Mouse (Mus musculus) neural tube, embryonic 14.5 days (tissue): ENCODE results near the gene Uxs1. TPM values are rescaled to one million over a fixed set of nuclear protein-coding genes. Genes with fewer than 3 reads are reported as not detected.

Experiments used
- ATAC-seq: fragments of 200-750 bp; cut with Nextera tagmentation; 2 replicates; pipeline ENCODE4 v1.8.0; 2017; ENCODE audit warnings: low read depth, mild to moderate bottlenecking, moderate TSS enrichment, moderate library complexity
- H3K27ac ChIP-seq: fragments of 300-500 bp; sonication (generic); 2 replicates; pipeline ENCODE4 v1.5.1; 2014; ENCODE audit warnings: low read depth, mild to moderate bottlenecking, control low read depth, low read length, moderate library complexity, mixed read lengths
- H3K27me3 ChIP-seq: fragments of 300-500 bp; sonication (generic); 2 replicates; pipeline ENCODE4 v1.6.1; 2014; ENCODE audit warnings: low read length; ENCODE audit not compliant: control insufficient read depth, insufficient read depth
- H3K36me3 ChIP-seq: fragments of 300-500 bp; sonication (generic); 2 replicates; pipeline ENCODE4 v1.6.1; 2014; ENCODE audit warnings: low read length, mixed read lengths; ENCODE audit not compliant: control insufficient read depth, insufficient read depth
- H3K4me1 ChIP-seq: fragments of 300-500 bp; sonication (generic); 2 replicates; pipeline ENCODE4 v1.6.1; 2014; ENCODE audit warnings: low read length; ENCODE audit not compliant: control insufficient read depth, insufficient read depth
- H3K4me2 ChIP-seq: fragments of 300-500 bp; sonication (generic); 2 replicates; pipeline ENCODE4 v1.6.1; 2014; ENCODE audit warnings: mild to moderate bottlenecking, low read depth, low read length, control low read depth
- H3K4me3 ChIP-seq: fragments of 300-500 bp; sonication (generic); 2 replicates; pipeline ENCODE4 v1.5.1; 2014; ENCODE audit warnings: low read depth, low read length, control low read depth, mixed read lengths
- H3K9ac ChIP-seq: fragments of 300-500 bp; sonication (generic); replicated peaks from 2 replicates; pipeline ENCODE4 v1.6.1; 2014; ENCODE audit warnings: low read depth, mild to moderate bottlenecking, control low read depth, low read length, mixed read lengths
- H3K9me3 ChIP-seq: fragments of 300-500 bp; sonication (generic); 2 replicates; pipeline ENCODE4 v1.6.1; 2016; ENCODE audit warnings: low read length; ENCODE audit not compliant: control insufficient read depth
- WGBS: fragments of 180-500 bp; shearing (Covaris S2); extraction: QIAGEN DNeasy Blood & Tissue Kit; methylation state at CpG from one replicate; pipeline ENCODE4 v1.1.7; 2014; 5-methylcytosine and 5-hydroxymethylcytosine counted together
- polyA plus RNA-seq: library from polyadenylated mRNA; unstranded; fragments of >200 nt; fragmentation: Nextera tagmentation; extraction: Ambion mirVana; gene quantifications from 2 replicates; pipeline ENCODE4 v1.2.1, GENCODE M21; 2014

The Uxs1 gene
- polyA plus RNA-seq, 1 experiment from 2014 or later, result 15.0 TPM

- Histone ChIP-seq H3K27ac (no peak overlapping the region), H3K9me3 (no peaks in the 10 kb centered on the region), H3K9ac (no peak overlapping the region), H3K27me3 (no peaks in the 10 kb centered on the region), H3K36me3 (no peaks in the 10 kb centered on the region), H3K4me1 (no peaks in the 10 kb centered on the region), H3K4me2 (no peak overlapping the region), H3K4me3 (no peak overlapping the region)
- 89% methylated on average over 4 of the region's 4 CpGs for WGBS
- no peak for ATAC-seq
Observed at GRCm38 (mm10) chr1:43818356-43818755, 9.2 kb downstream of the Uxs1 start.

GRCm38 (mm10) chr1:43811764-43812163 is 15.8 kb downstream of the Uxs1 start:
- no peaks in the 10 kb centered on the region for H3K27me3 ChIP-seq
- WGBS, result 94% methylated on average over 1 of the region's 1 CpGs
- ATAC-seq, result no peak

GRCm38 (mm10) chr1:43811055-43811454 is 16.5 kb downstream of the Uxs1 start:
- no peak for ATAC-seq
- no peaks in the 10 kb centered on the region for H3K4me1 ChIP-seq
- no peaks in the 10 kb centered on the region for H3K9me3 ChIP-seq
- H3K9ac ChIP-seq, result no peak overlapping the region
- no peaks in the 10 kb centered on the region for H3K36me3 ChIP-seq
- no peak overlapping the region for H3K4me3 ChIP-seq
- no peaks in the 10 kb centered on the region for H3K27me3 ChIP-seq
- H3K4me2 ChIP-seq, result no peak overlapping the region
- no peak overlapping the region for H3K27ac ChIP-seq
- WGBS, result 90% methylated on average over 3 of the region's 3 CpGs

More at GRCm38 (mm10) chr1:43811764-43812163, 15.8 kb downstream of the Uxs1 start:
- Histone ChIP-seq H3K4me2 (no peak overlapping the region), H3K4me3 (no peak overlapping the region), H3K9me3 (no peaks in the 10 kb centered on the region), H3K36me3 (no peaks in the 10 kb centered on the region), H3K9ac (no peak overlapping the region), H3K27ac (no peak overlapping the region; the same call in 1 of the 2 replicates), H3K4me1 (no peaks in the 10 kb centered on the region)

GRCm38 (mm10) chr1:43809351-43809750 is 18.2 kb downstream of the Uxs1 start:
- 84% methylated on average over 2 of the region's 2 CpGs for WGBS
- no peaks in the 10 kb centered on the region for H3K4me1 ChIP-seq
- no peaks in the 10 kb centered on the region for H3K9me3 ChIP-seq
- no peak overlapping the region for H3K4me2 ChIP-seq
- H3K27me3 ChIP-seq, result no peaks in the 10 kb centered on the region
- no peak for ATAC-seq
- H3K4me3 ChIP-seq, result no peak overlapping the region
- no peaks in the 10 kb centered on the region for H3K36me3 ChIP-seq
- H3K27ac ChIP-seq, result no peak overlapping the region
- no peak overlapping the region for H3K9ac ChIP-seq

- H3K4me3 ChIP-seq, result no peak overlapping the region
- WGBS, result 96% methylated on average over 1 of the region's 1 CpGs
- no peak for ATAC-seq
Observed at GRCm38 (mm10) chr1:43803906-43804474, 23.6 kb downstream of the Uxs1 start.

GRCm38 (mm10) chr1:43798048-43798447 is 29.6 kb downstream of the Uxs1 start:
- ATAC-seq, result peak; percentile 54; the same call in 1 of the 2 replicates
- Histone ChIP-seq H3K4me1 (peaks cover 3% of the 10 kb centered on the region; the same call in 1 of the 2 replicates), H3K4me2 (no peak overlapping the region), H3K36me3 (no peaks in the 10 kb centered on the region), H3K27ac (peak overlapping the region; percentile 48; the same call in 1 of the 2 replicates), H3K9me3 (no peaks in the 10 kb centered on the region), H3K9ac (no peak overlapping the region), H3K4me3 (no peak overlapping the region), H3K27me3 (no peaks in the 10 kb centered on the region)
- WGBS, result 57% methylated on average over 3 of the region's 3 CpGs

More at GRCm38 (mm10) chr1:43803906-43804474, 23.6 kb downstream of the Uxs1 start:
- no peaks in the 10 kb centered on the region for H3K9me3 ChIP-seq
- no peak overlapping the region for H3K4me2 ChIP-seq
- no peaks in the 10 kb centered on the region for H3K4me1 ChIP-seq
- H3K36me3 ChIP-seq, result no peaks in the 10 kb centered on the region
- no peaks in the 10 kb centered on the region for H3K27me3 ChIP-seq
- no peak overlapping the region for H3K27ac ChIP-seq
- no peak overlapping the region for H3K9ac ChIP-seq

- H3K36me3 ChIP-seq, result peaks cover 4% of the 10 kb centered on the region; the same call in 1 of the 2 replicates
- ATAC-seq, result no peak
- no peak overlapping the region for H3K4me2 ChIP-seq
- no peaks in the 10 kb centered on the region for H3K4me1 ChIP-seq
- no peaks in the 10 kb centered on the region for H3K9me3 ChIP-seq
- no peak overlapping the region for H3K4me3 ChIP-seq
- no peak overlapping the region for H3K9ac ChIP-seq
- no peaks in the 10 kb centered on the region for H3K27me3 ChIP-seq
- H3K27ac ChIP-seq, result no peak overlapping the region
- WGBS, result 90% methylated on average over 2 of the region's 2 CpGs
Observed at GRCm38 (mm10) chr1:43789765-43790164, 37.8 kb downstream of the Uxs1 start.

- H3K4me2 ChIP-seq, result no peak overlapping the region
- H3K9me3 ChIP-seq, result no peaks in the 10 kb centered on the region
- no peaks in the 10 kb centered on the region for H3K27me3 ChIP-seq
- H3K9ac ChIP-seq, result no peak overlapping the region
- H3K27ac ChIP-seq, result no peak overlapping the region
- H3K4me1 ChIP-seq, result no peaks in the 10 kb centered on the region
- H3K36me3 ChIP-seq, result peaks cover 4% of the 10 kb centered on the region; the same call in 1 of the 2 replicates
- H3K4me3 ChIP-seq, result no peak overlapping the region
- WGBS, result 88% methylated on average over 5 of the region's 5 CpGs
- ATAC-seq, result no peak
Observed at GRCm38 (mm10) chr1:43786711-43787110, 40.9 kb downstream of the Uxs1 start.

- Histone ChIP-seq H3K27me3 (no peaks in the 10 kb centered on the region), H3K9ac (no peak overlapping the region)
Observed at GRCm38 (mm10) chr1:43785316-43785715, 42.3 kb downstream of the Uxs1 start.

More at GRCm38 (mm10) chr1:43785316-43785715, 42.3 kb downstream of the Uxs1 start:
- no peak overlapping the region for H3K27ac ChIP-seq
- no peak overlapping the region for H3K4me3 ChIP-seq
- 92% methylated on average over 5 of the region's 5 CpGs for WGBS
- H3K4me1 ChIP-seq, result no peaks in the 10 kb centered on the region
- no peak for ATAC-seq
- H3K36me3 ChIP-seq, result peaks cover 4% of the 10 kb centered on the region; the same call in 1 of the 2 replicates
- no peaks in the 10 kb centered on the region for H3K9me3 ChIP-seq
- H3K4me2 ChIP-seq, result no peak overlapping the region
